Mouse (Mus musculus) embryonic facial prominence, embryonic 15.5 days (tissue): Measurements from ENCODE around the gene Pgpep1. TPM values are rescaled to one million over a fixed set of nuclear protein-coding genes. Genes with fewer than 3 reads are reported as not detected.
A peak's percentile ranks its signal among the peaks of the same experiment; 100 is the strongest.

ENCODE experiments used
- ATAC-seq: fragments of 200-750 bp; cut with Nextera tagmentation; 2 replicates; pipeline ENCODE4 v1.8.0; 2017; ENCODE audit warnings: low read depth, moderate TSS enrichment; ENCODE audit not compliant: insufficient number of reproducible peaks, low FRiP score, low TSS enrichment
- H3K27ac ChIP-seq: fragments of 300-500 bp; sonication (generic); replicated peaks from 2 replicates; pipeline ENCODE4 v1.5.1; 2015; ENCODE audit warnings: mild to moderate bottlenecking, inconsistent platforms
- H3K27me3 ChIP-seq: fragments of 300-500 bp; sonication (generic); 2 replicates; pipeline ENCODE4 v1.6.1; 2015; ENCODE audit warnings: inconsistent platforms
- H3K36me3 ChIP-seq: fragments of 300-500 bp; sonication (generic); 2 replicates; pipeline ENCODE4 v1.6.1; 2015; ENCODE audit warnings: mild to moderate bottlenecking, inconsistent platforms
- H3K4me1 ChIP-seq: fragments of 300-500 bp; sonication (generic); 2 replicates; pipeline ENCODE4 v1.6.1; 2015; ENCODE audit warnings: inconsistent platforms
- H3K4me2 ChIP-seq: fragments of 300-500 bp; sonication (generic); replicated peaks from 2 replicates; pipeline ENCODE4 v1.6.1; 2015; ENCODE audit warnings: mild to moderate bottlenecking, inconsistent platforms
- H3K4me3 ChIP-seq: fragments of 300-500 bp; sonication (generic); replicated peaks from 2 replicates; pipeline ENCODE4 v1.5.1; 2015; ENCODE audit warnings: mild to moderate bottlenecking, inconsistent platforms
- H3K9ac ChIP-seq: fragments of 300-500 bp; sonication (generic); 2 replicates; pipeline ENCODE4 v1.6.1; 2015; ENCODE audit warnings: inconsistent platforms
- H3K9me3 ChIP-seq: fragments of 300-500 bp; sonication (generic); replicated peaks from 2 replicates; pipeline ENCODE4 v1.6.1; 2016; ENCODE audit warnings: inconsistent platforms
- WGBS: fragments of 180-500 bp; shearing (Covaris S2); methylation state at CpG from one replicate; pipeline ENCODE4 v1.1.7; 2015; 5-methylcytosine and 5-hydroxymethylcytosine counted together
- polyA plus RNA-seq: library from polyadenylated mRNA; unstranded; fragments of >200 nt; fragmentation: Nextera tagmentation; extraction: Ambion mirVana; gene quantifications from 2 replicates; pipeline ENCODE4 v1.2.1, GENCODE M21; 2015

Gene Pgpep1
- polyA plus RNA-seq, 1 experiment from 2014 or later = 56.6 TPM

DNA sequence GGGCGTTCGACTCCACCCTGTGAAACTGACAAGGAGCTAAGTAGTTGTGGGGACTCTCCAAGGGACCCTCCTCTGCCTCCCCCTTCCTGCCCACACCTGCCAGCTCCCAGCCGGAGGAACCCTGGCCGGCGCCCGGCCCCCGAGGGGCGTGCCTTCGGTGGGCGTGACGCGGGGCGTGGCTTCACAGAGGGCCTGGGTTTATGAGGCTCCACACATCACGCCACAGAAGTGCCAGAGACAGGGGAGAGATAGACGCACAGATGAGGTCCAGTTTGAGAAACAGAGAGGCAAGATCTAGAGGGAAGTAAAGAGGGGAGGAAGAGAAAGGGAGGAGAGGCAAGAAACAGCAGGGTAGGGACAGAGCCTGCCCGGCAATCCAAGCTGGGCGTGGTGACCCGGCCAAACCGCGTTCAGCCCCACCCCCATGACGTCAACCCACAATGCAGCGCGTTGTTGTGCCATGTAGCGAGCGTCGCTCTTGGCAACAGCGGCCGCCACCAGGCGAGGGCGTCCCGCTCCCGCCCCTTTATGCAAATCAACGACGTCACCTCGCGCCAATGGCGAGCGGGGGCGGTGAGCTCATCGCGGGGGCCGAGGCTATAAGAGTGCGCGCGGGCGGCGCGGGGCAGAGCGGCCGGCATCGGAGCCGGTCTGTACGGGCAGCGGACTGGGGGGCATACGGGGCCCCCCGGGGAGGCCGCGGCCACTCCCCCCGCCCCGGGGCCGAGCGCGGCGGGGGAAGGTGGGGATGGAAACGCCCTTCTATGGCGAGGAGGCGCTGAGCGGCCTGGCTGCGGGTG is 38.3 kb upstream of the Pgpep1 start, which contains the start of gene Jund:
Gene Jund (plus strand): TSS at position 640 of the 800 bp plus-strand sequence.
- WGBS = under 1% methylated on average over 68 of the region's 69 CpGs
- H3K27me3 ChIP-seq = no peaks in the 10 kb centered on the region

GRCm38 (mm10) chr8:70697366-70698250 is 37.4 kb upstream of the Pgpep1 start:
- Histone ChIP-seq H3K27ac (peak overlapping the region; percentile 99), H3K27me3 (no peaks in the 10 kb centered on the region), H3K4me1 (peaks cover 62% of the 10 kb centered on the region), H3K36me3 (0 out of 2 replicates have a peak, but pooled peaks cover 5% of the 10 kb centered on the region), H3K4me2 (peak overlapping the region; percentile 62), H3K4me3 (peak overlapping the region; percentile 94), H3K9ac (no peak overlapping the region), H3K9me3 (no peaks in the 10 kb centered on the region)
- WGBS = 64% methylated on average over 12 of the region's 12 CpGs
- no peak for ATAC-seq

More for the DNA sequence above, 38.3 kb upstream of the Pgpep1 start, which contains the start of gene Jund:
- Histone ChIP-seq H3K4me1 (peaks cover 58% of the 10 kb centered on the region), H3K27ac (peak within 1 kb of the TSS; percentile 99), H3K4me2 (peak within 1 kb of the TSS; percentile 62), H3K9ac (peak within 1 kb of the TSS; percentile 98), H3K9me3 (no peaks in the 10 kb centered on the region), H3K4me3 (peak within 1 kb of the TSS; percentile 94), H3K36me3 (0 out of 2 replicates have a peak, but pooled peaks cover 5% of the 10 kb centered on the region)
- ATAC-seq = peak; percentile 90

DNA sequence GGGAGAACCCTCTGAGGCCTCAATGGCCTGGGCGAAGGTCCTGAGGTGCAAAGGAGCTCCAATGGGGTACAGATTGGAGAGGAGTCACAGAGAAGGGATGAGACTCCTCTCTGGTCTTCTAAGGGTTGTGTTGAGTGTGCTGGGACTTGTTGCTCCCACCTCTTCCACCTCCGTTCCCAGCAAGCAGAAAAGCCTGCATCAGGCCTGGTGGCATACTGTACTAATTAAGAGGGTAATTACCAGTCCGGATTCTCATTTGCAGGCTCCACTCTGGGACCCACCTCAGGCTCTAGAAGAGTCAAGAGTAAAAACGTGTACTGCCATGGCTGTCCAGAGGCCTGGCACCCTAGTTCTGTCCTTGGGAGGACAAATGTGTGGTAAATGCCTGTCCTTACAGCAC is 36.8 kb upstream of the Pgpep1 start:
- Histone ChIP-seq H3K9me3 (no peaks in the 10 kb centered on the region), H3K9ac (no peak overlapping the region; the same call in 1 of the 2 replicates), H3K27ac (peak overlapping the region; percentile 99), H3K27me3 (no peaks in the 10 kb centered on the region), H3K36me3 (0 out of 2 replicates have a peak, but pooled peaks cover 5% of the 10 kb centered on the region), H3K4me1 (peaks cover 62% of the 10 kb centered on the region), H3K4me2 (peak overlapping the region; percentile 63), H3K4me3 (peak overlapping the region; percentile 27)
- 28% methylated on average over 4 of the region's 4 CpGs for WGBS
- ATAC-seq = no peak

DNA sequence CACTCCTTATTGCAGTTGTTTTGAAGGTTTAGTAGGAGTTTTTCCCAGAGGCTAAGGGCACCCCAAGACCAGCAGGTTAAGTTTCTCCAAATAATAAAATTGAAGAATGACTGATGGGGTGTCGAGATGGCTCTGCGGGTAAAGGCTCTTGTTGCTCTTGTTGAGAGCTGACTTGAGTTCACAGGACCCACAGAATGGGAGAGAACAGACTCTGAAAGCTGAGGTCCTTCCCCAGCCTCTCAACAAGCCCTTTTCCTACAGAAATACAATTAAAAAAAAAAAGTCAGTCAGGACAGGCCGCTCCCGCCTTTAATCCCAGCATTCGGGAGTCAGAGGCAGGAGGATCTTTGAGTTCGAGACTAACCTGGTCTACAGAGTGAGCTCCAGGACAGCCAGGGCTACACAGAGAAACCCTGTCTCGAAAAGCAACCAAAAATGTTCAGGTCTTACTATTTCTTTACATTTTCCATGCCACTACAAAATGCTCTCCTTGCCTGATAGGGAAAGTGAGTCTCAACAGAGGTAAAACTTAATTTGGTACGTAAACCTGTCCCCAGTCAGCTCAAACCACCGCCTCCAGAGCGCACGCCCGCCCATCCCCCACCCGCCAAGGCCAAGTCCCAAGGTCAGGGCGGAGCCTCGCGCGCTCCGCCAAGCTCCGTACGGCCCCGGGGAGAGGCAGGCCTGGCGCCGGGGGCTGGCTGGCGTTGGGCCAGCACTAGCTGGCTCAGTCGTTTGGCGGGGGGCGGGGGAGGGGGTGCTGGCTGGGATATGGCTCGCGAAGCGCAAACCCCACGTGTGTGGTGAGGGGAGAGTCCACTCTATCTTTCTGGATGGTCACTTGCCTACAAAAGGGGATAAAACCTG is 36.1 kb upstream of the Pgpep1 start:
- peak overlapping the region; percentile 99 for H3K27ac ChIP-seq
- H3K36me3 ChIP-seq = 0 out of 2 replicates have a peak, but pooled peaks cover 2% of the 10 kb centered on the region
- 6% methylated on average over 31 of the region's 31 CpGs for WGBS
- ATAC-seq = no peak
- peak overlapping the region; percentile 27 for H3K4me3 ChIP-seq
- H3K4me2 ChIP-seq = peak overlapping the region; percentile 63
- no peaks in the 10 kb centered on the region for H3K27me3 ChIP-seq
- H3K9me3 ChIP-seq = no peaks in the 10 kb centered on the region
- H3K4me1 ChIP-seq = peaks cover 62% of the 10 kb centered on the region
- 0 out of 2 replicates have a peak overlapping the region, but pooled peaks have one; percentile 33 for H3K9ac ChIP-seq

DNA sequence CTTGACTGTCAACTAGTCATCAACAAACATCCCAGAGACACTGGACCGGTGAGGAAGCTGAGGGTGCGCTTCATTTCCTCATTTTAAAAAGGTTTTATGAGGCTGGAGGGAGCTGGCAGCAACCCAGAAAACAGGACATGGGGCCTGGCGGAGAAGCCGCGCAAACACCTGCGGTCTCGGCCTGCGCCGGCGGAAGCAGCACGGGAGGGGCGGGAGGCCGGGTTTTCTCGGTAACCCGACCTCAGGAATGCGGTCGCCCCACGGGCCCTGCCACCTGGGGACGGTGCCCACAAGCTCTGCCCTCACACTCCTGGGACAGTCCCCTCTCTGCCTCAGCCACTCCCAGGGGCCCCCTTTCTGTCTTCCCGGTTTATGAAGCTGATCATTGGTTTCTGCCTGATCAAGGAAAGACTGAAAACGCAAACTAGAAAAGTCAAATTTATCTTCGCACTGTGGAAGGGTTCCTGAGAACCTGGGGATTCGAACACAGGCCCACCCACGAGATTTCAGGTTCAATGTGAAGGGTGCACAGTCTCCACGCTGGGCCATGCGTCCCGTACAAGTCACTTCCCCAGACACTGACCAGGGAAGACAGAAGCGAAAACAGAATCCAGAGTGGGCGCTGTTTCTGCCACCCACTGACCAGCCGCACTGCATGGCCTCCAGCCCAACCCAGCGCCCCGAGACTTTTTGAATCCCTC is 35.3 kb upstream of the Pgpep1 start:
- no peak overlapping the region for H3K4me3 ChIP-seq
- no peaks in the 10 kb centered on the region for H3K9me3 ChIP-seq
- peaks cover 58% of the 10 kb centered on the region for H3K4me1 ChIP-seq
- ATAC-seq = no peak
- H3K9ac ChIP-seq = no peak overlapping the region
- H3K4me2 ChIP-seq = peak overlapping the region; percentile 63
- no peaks in the 10 kb centered on the region for H3K27me3 ChIP-seq
- 26% methylated on average over 32 of the region's 32 CpGs for WGBS
- H3K27ac ChIP-seq = peak overlapping the region; percentile 99
- H3K36me3 ChIP-seq = no peaks in the 10 kb centered on the region

- no peak overlapping the region for H3K9ac ChIP-seq
- no peaks in the 10 kb centered on the region for H3K9me3 ChIP-seq
- no peak overlapping the region for H3K27ac ChIP-seq
- H3K4me2 ChIP-seq = no peak overlapping the region
- H3K4me1 ChIP-seq = peaks cover 58% of the 10 kb centered on the region
- WGBS = 65% methylated on average over 5 of the region's 5 CpGs
- H3K27me3 ChIP-seq = no peaks in the 10 kb centered on the region
- no peak for ATAC-seq
- H3K4me3 ChIP-seq = no peak overlapping the region
- H3K36me3 ChIP-seq = no peaks in the 10 kb centered on the region
Observed at GRCm38 (mm10) chr8:70693636-70694035, 33.4 kb upstream of the Pgpep1 start.

GRCm38 (mm10) chr8:70691727-70692231 is 31.6 kb upstream of the Pgpep1 start:
- H3K4me2 ChIP-seq = peak overlapping the region; percentile 61
- no peaks in the 10 kb centered on the region for H3K27me3 ChIP-seq
- peak overlapping the region; percentile 23 for H3K9ac ChIP-seq
- ATAC-seq = peak; percentile 64; the same call in 1 of the 2 replicates
- WGBS = 2% methylated on average over 20 of the region's 20 CpGs
- H3K9me3 ChIP-seq = no peaks in the 10 kb centered on the region
- H3K4me1 ChIP-seq = peaks cover 43% of the 10 kb centered on the region
- peak overlapping the region; percentile 78 for H3K27ac ChIP-seq
- H3K36me3 ChIP-seq = no peaks in the 10 kb centered on the region
- H3K4me3 ChIP-seq = peak overlapping the region; percentile 39

- H3K4me1 ChIP-seq = peaks cover 38% of the 10 kb centered on the region
- ATAC-seq = no peak
Observed at GRCm38 (mm10) chr8:70691230-70691629, 31.0 kb upstream of the Pgpep1 start.

GRCm38 (mm10) chr8:70689892-70690390 is 29.8 kb upstream of the Pgpep1 start:
- Histone ChIP-seq H3K27ac (no peak overlapping the region; the same call in 1 of the 2 replicates), H3K4me3 (no peak overlapping the region), H3K4me2 (no peak overlapping the region), H3K4me1 (peaks cover 25% of the 10 kb centered on the region), H3K36me3 (no peaks in the 10 kb centered on the region), H3K27me3 (no peaks in the 10 kb centered on the region), H3K9me3 (no peaks in the 10 kb centered on the region), H3K9ac (no peak overlapping the region)
- WGBS = 48% methylated on average over 5 of the region's 5 CpGs
- ATAC-seq = no peak

More at GRCm38 (mm10) chr8:70691230-70691629, 31.0 kb upstream of the Pgpep1 start:
- Histone ChIP-seq H3K4me3 (peak overlapping the region; percentile 39), H3K27me3 (no peaks in the 10 kb centered on the region), H3K4me2 (peak overlapping the region; percentile 61), H3K9ac (no peak overlapping the region), H3K36me3 (no peaks in the 10 kb centered on the region), H3K27ac (peak overlapping the region; percentile 78), H3K9me3 (no peaks in the 10 kb centered on the region)
- WGBS = 56% methylated on average over 4 of the region's 4 CpGs
